Mouse (Mus musculus): ENCODE data around the gene AC124108.1. TPM values are rescaled to one million over a fixed set of nuclear protein-coding genes. Genes with fewer than 3 reads are reported as not detected.

AC124108.1 gene
- total and polyA plus RNA-seq, 3 experiments: not detected

DNA sequence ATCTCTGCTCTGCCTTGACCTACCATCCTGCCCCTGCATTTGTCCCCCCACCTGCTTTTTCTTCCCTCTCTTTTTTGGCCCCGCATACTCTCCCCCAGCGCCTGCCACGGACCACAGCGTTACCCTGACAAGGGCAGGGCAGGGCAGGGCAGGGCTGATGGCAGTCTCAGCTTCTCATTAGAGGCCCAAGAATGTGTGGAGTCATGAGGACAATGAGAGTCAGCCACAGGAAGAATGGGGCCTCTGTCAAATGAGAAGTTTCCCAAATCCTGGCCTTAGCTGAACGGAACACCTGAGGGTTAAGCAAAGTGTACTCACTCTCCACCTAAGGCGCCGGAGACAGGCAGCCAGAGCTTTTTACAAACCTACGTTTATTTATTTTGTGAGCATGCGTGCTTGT is 3.8 kb downstream of the AC124108.1 start:
- dilution Hi-C loops (cut with MboI; ENCODE audit: extremely low pct_ligation_motif_present, extremely low pct_unique_long_range_greater_than_20kb, low sequenced_read_pairs): no loop called here
- in situ Hi-C loops (cut with MboI; ENCODE audit: low pct_ligation_motif_present, low pct_unique_long_range_greater_than_20kb, low sequenced_read_pairs): no loop called here
- no peak for DNase-seq (ENCODE audit: extremely low read depth)
- no peaks in the 10 kb centered on the region for H3K79me2 ChIP-seq (replicated peaks; ENCODE audit: control insufficient read depth, extremely low read depth, insufficient read depth, poor library complexity, severe bottlenecking)
- peaks cover 3% of the 10 kb centered on the region for H3K9me3 ChIP-seq (replicated peaks; ENCODE audit: low read length)
- H3K36me3 ChIP-seq (replicated peaks in 1 of 2; ENCODE audit: control insufficient read depth in 1 of 2, insufficient read depth in 1 of 2, low read length in 1 of 2): no peaks in the 10 kb centered on the region
- peaks cover 26% of the 10 kb centered on the region for H3K27me3 ChIP-seq (replicated peaks)
- no peak overlapping the region for H3K27ac ChIP-seq (ENCODE audit: insufficient read depth, low read depth)
- TF ChIP-seq SMC3 (IDR thresholded peaks at IDR 0.05; ENCODE audit: low read depth, low read length) (no peak), IRF4 (IDR thresholded peaks at IDR 0.05; ENCODE audit: low read depth, low read length) (no peak), BHLHE40 (IDR thresholded peaks at IDR 0.05; ENCODE audit: low read depth, low read length) (no peak), USF2 (conservative IDR thresholded peaks at IDR 0.05; ENCODE audit: low read depth, low read length) (no peak), ZKSCAN1 (IDR thresholded peaks at IDR 0.05; ENCODE audit: borderline replicate concordance, low read depth, low read length) (no peak), JUN (IDR thresholded peaks at IDR 0.05; ENCODE audit: insufficient read depth, low read depth, low read length) (no peak), UBTF (IDR thresholded peaks at IDR 0.05; ENCODE audit: low read depth, low read length) (no peak)
- no peak overlapping the region for H3K9ac ChIP-seq (ENCODE audit: insufficient read depth, low read depth)
- H3K4me1 ChIP-seq (ENCODE audit: control insufficient read depth in 1 of 2, insufficient read depth in 2 of 2): peaks cover 3 to 47% of the 10 kb centered on the region in 2 experiments; a peak in 2 of 4 replicates
- no peak overlapping the region for H3K4me3 ChIP-seq (replicated peaks in 1 of 3; ENCODE audit: low read depth in 2 of 3, low read length in 2 of 3, poor library complexity in 1 of 3)
- no peak overlapping the region for H3K4me2 ChIP-seq (ENCODE audit: insufficient read depth, low read depth, poor library complexity, severe bottlenecking)

DNA sequence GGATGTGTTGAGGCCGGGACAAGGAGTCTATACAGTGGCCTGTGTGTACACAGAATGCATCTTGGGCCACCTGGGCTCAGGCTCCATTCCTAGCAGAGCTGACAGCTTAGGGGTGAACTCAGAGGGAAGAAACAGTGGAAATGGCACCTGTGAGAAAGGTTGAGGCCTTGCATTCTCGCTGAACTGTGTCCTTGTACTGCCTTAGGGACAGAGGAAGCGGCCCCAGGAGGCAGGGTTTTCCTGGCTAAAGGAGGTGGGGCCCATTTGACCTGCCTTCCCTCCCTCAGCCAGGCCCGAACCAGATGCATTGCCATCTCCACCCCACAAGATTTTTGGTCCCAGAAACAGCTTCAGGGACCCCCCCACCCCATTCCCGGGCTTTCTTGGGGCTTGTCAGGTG is 4.4 kb downstream of the AC124108.1 start:
- no peak overlapping the region for H3K9ac ChIP-seq (ENCODE audit: insufficient read depth, low read depth)
- no peak for TF ChIP-seq CHD2 (IDR thresholded peaks at IDR 0.05; ENCODE audit: low read length)
- no peak for TF ChIP-seq PAX5 (IDR thresholded peaks at IDR 0.05; ENCODE audit: low read length)
- TF ChIP-seq MAX (IDR thresholded peaks at IDR 0.05; ENCODE audit: low read length): no peak
- no peak for TF ChIP-seq TCF12 (IDR thresholded peaks at IDR 0.05; ENCODE audit: low read depth, low read length)
- TF ChIP-seq ZNF384 (IDR thresholded peaks at IDR 0.05; ENCODE audit: low read depth, low read length): no peak
- TF ChIP-seq ZKSCAN1 (IDR thresholded peaks at IDR 0.05; ENCODE audit: borderline replicate concordance, low read depth, low read length): no peak
- no peak for TF ChIP-seq SIN3A (IDR thresholded peaks at IDR 0.05; ENCODE audit: low read length)
- TF ChIP-seq JUND (conservative IDR thresholded peaks at IDR 0.05; ENCODE audit: low read depth, low read length): no peak
- TF ChIP-seq ZC3H11A (IDR thresholded peaks at IDR 0.05; ENCODE audit: low read depth, low read length): no peak
- no peak for TF ChIP-seq POLR2AphosphoS2 (IDR thresholded peaks at IDR 0.05; ENCODE audit: low read depth, low read length)
- no peak for TF ChIP-seq ZMIZ1 (IDR thresholded peaks at IDR 0.05; ENCODE audit: low read depth, low read length)
- no peaks in the 10 kb centered on the region for H3K79me2 ChIP-seq (replicated peaks; ENCODE audit: control insufficient read depth, extremely low read depth, insufficient read depth, poor library complexity, severe bottlenecking)
- H3K4me1 ChIP-seq (ENCODE audit: control insufficient read depth in 1 of 2, insufficient read depth in 2 of 2): peaks cover 3 to 47% of the 10 kb centered on the region in 2 experiments; a peak in 2 of 4 replicates
- H3K27ac ChIP-seq (ENCODE audit: insufficient read depth, low read depth): no peak overlapping the region
- no peaks in the 10 kb centered on the region for H3K36me3 ChIP-seq (replicated peaks in 1 of 2; ENCODE audit: control insufficient read depth in 1 of 2, insufficient read depth in 1 of 2, low read length in 1 of 2)
- peaks cover 30% of the 10 kb centered on the region for H3K27me3 ChIP-seq (replicated peaks)
- dilution Hi-C loops (cut with MboI; ENCODE audit: extremely low pct_ligation_motif_present, extremely low pct_unique_long_range_greater_than_20kb, low sequenced_read_pairs) (no loop called here), in situ Hi-C loops (cut with MboI; ENCODE audit: low pct_ligation_motif_present, low pct_unique_long_range_greater_than_20kb, low sequenced_read_pairs) (no loop called here)
- H3K4me2 ChIP-seq (ENCODE audit: insufficient read depth, low read depth, poor library complexity, severe bottlenecking): no peak overlapping the region
- H3K4me3 ChIP-seq (replicated peaks in 1 of 3; ENCODE audit: low read depth in 2 of 3, low read length in 2 of 3, poor library complexity in 1 of 3): no peak overlapping the region
- H3K9me3 ChIP-seq (replicated peaks; ENCODE audit: low read length): peaks cover under 1% of the 10 kb centered on the region
- no peak for DNase-seq (ENCODE audit: extremely low read depth)
